Mouse (Mus musculus) ovary, adult 18-20 months (tissue): ENCODE results near the gene Gm20388.

Experiments used
- DNase-seq: peaks from one replicate; pipeline ENCODE4 v3.0.0; 2022; ENCODE audit warnings: low spot score, mixed read lengths

The Gm20388 gene

GRCm38 (mm10) chr8:122652643-122653042 lies 2742.0 kb downstream of the Gm20388 start:
- DNase-seq = no peak

- DNase-seq = no peak
Observed at GRCm38 (mm10) chr8:122654768-122655167, 2744.1 kb downstream of the Gm20388 start.

GRCm38 (mm10) chr8:122656056-122656999 lies 2745.7 kb downstream of the Gm20388 start:
- peak; percentile 82 for DNase-seq

- DNase-seq = no peak
Observed at GRCm38 (mm10) chr8:122658149-122658806, 2747.6 kb downstream of the Gm20388 start.

GRCm38 (mm10) chr8:122658807-122659160 lies 2748.1 kb downstream of the Gm20388 start:
- DNase-seq = no peak

- DNase-seq = no peak
Observed at GRCm38 (mm10) chr8:122660022-122660421, 2749.4 kb downstream of the Gm20388 start.

- peak; percentile 65 for DNase-seq
Observed at GRCm38 (mm10) chr8:122661138-122661537, 2750.5 kb downstream of the Gm20388 start.

- no peak for DNase-seq
Observed at GRCm38 (mm10) chr8:122661894-122662293, 2751.3 kb downstream of the Gm20388 start.

GRCm38 (mm10) chr8:122663106-122663505 lies 2752.5 kb downstream of the Gm20388 start:
- no peak for DNase-seq

- no peak for DNase-seq
Observed at GRCm38 (mm10) chr8:122663670-122664069, 2753.0 kb downstream of the Gm20388 start.

GRCm38 (mm10) chr8:122665221-122665620 lies 2754.6 kb downstream of the Gm20388 start:
- DNase-seq = peak; percentile 20

GRCm38 (mm10) chr8:122665667-122666316 lies 2755.2 kb downstream of the Gm20388 start:
- peak; percentile 53 for DNase-seq

- DNase-seq = peak; percentile 90
Observed at GRCm38 (mm10) chr8:122666338-122666764, 2755.7 kb downstream of the Gm20388 start.

- DNase-seq = no peak
Observed at GRCm38 (mm10) chr8:122666827-122667226, 2756.2 kb downstream of the Gm20388 start.

GRCm38 (mm10) chr8:122667854-122668253 lies 2757.2 kb downstream of the Gm20388 start:
- DNase-seq = no peak

GRCm38 (mm10) chr8:122669370-122669769 lies 2758.7 kb downstream of the Gm20388 start:
- no peak for DNase-seq

GRCm38 (mm10) chr8:122670001-122670400 lies 2759.4 kb downstream of the Gm20388 start:
- DNase-seq = no peak

GRCm38 (mm10) chr8:122670718-122671117 lies 2760.1 kb downstream of the Gm20388 start:
- DNase-seq = peak; percentile 50

GRCm38 (mm10) chr8:122671894-122672293 lies 2761.3 kb downstream of the Gm20388 start:
- DNase-seq = no peak

- DNase-seq = no peak
Observed at GRCm38 (mm10) chr8:122673989-122674388, 2763.3 kb downstream of the Gm20388 start.

GRCm38 (mm10) chr8:122674999-122675398 lies 2764.4 kb downstream of the Gm20388 start:
- no peak for DNase-seq

- DNase-seq = no peak
Observed at GRCm38 (mm10) chr8:122675596-122676420, 2765.2 kb downstream of the Gm20388 start.
